10 mouse cellular contexts compared by ENCODE assay signal in the genomic region with DNA sequence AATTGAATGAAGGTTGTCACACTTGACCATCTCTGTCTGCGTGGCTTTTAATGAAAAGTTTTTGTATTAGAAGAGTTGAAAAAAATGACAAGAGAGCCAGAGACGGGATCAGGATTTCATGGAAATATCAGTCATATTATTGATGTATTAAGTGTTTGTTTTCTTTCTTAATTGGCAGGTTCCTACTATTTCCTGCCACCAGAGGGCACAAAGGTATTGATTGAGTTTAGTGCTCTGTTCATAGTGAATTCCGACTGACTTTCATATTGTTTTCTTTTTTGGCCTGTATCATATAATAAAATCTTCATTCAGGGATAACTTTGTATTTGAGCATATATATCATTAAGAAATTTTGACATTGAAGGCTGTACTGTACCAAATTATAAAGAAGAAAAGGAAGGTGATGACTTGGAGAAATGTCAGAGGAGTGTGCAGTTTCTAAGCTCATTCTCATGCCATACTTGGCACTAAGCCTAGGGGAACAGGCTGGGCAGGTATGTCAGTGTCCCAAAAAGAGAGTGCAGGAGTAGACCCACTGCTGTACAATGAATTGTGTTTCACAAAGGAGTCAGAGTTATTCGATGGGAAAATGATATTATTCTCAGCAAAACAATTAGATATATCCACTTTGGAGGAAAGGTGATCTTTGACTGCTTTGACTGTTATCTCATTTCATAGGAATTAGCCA.
DNase-seq lines count a peak whose midpoint lies in the region; ATAC-seq and TF ChIP-seq lines count a peak whose summit lies in the region.
"Had no signal": no experiment of that assay in that cellular context is flagged by ENCODE, and none has a peak within 500 bp of the region (broad histone marks: within the 10 kb centered on the region; RNA-seq: fewer than 3 reads in every experiment).

No protein-coding gene starts in this region.

- no peaks in the 10 kb centered on the region for H3K36me3 ChIP-seq in limb, embryonic 14.5 days (ENCODE audit: control insufficient read depth, insufficient read depth, low read length)
- H3K36me3 ChIP-seq in limb, embryonic 10.5 days: no peaks in the 10 kb centered on the region
- H3K36me3 ChIP-seq in ES-E14 (ENCODE audit: control insufficient read depth, insufficient read depth, low read length, poor library complexity, severe bottlenecking): no peaks in the 10 kb centered on the region
- H3K36me3 ChIP-seq in midbrain, embryonic 10.5 days: no peaks in the 10 kb centered on the region
- H3K36me3 ChIP-seq: midbrain, embryonic 12.5 days had no signal

- H3K27me3 ChIP-seq in limb, embryonic 14.5 days (ENCODE audit: control insufficient read depth, insufficient read depth, low read length): no peaks in the 10 kb centered on the region
- H3K27me3 ChIP-seq in limb, embryonic 10.5 days (ENCODE audit: low read depth, poor library complexity, severe bottlenecking): no peaks in the 10 kb centered on the region
- H3K27me3 ChIP-seq in midbrain, embryonic 10.5 days (ENCODE audit: low read depth, poor library complexity, severe bottlenecking): no peaks in the 10 kb centered on the region
- H3K27me3 ChIP-seq: midbrain, embryonic 12.5 days had no signal

- H3K4me1 ChIP-seq in limb, embryonic 14.5 days (ENCODE audit: control insufficient read depth, insufficient read depth, low read length): no peaks in the 10 kb centered on the region
- no peaks in the 10 kb centered on the region for H3K4me1 ChIP-seq in limb, embryonic 10.5 days
- H3K4me1 ChIP-seq in ES-E14 (ENCODE audit: control insufficient read depth in 2 of 2, insufficient read depth in 2 of 2, low read length in 2 of 2, poor library complexity in 1 of 2): peaks cover 3 to 4% of the 10 kb centered on the region in 2 experiments; a peak in 2 of 4 replicates
- no peaks in the 10 kb centered on the region for H3K4me1 ChIP-seq in midbrain, embryonic 10.5 days
- H3K4me1 ChIP-seq: midbrain, embryonic 12.5 days had no signal

- no peak for ATAC-seq in limb, embryonic 14.5 days (ENCODE audit: low FRiP score, low read depth)

- H3K27ac ChIP-seq in limb, embryonic 14.5 days (replicated peaks; ENCODE audit: low read depth, low read length): no peak overlapping the region
- H3K27ac ChIP-seq in limb, embryonic 10.5 days: no peak overlapping the region
- H3K27ac ChIP-seq in ES-E14 (ENCODE audit: insufficient read depth, low read depth, low read length, poor library complexity, severe bottlenecking): no peak overlapping the region
- no peak overlapping the region for H3K27ac ChIP-seq in midbrain, embryonic 10.5 days (replicated peaks)
- H3K27ac ChIP-seq: midbrain, embryonic 12.5 days had no signal

- no peak overlapping the region for H3K4me3 ChIP-seq in limb, embryonic 14.5 days (replicated peaks; ENCODE audit: low read length)
- H3K4me3 ChIP-seq in limb, embryonic 10.5 days: no peak overlapping the region
- no peak overlapping the region for H3K4me3 ChIP-seq in ES-E14 (ENCODE audit: insufficient read depth in 1 of 2, low read depth in 1 of 2, low read length in 2 of 2, poor library complexity in 1 of 2, severe bottlenecking in 1 of 2)
- no peak overlapping the region for H3K4me3 ChIP-seq in midbrain, embryonic 10.5 days
- H3K4me3 ChIP-seq: midbrain, embryonic 12.5 days had no signal

- H3K9me3 ChIP-seq in limb, embryonic 14.5 days (ENCODE audit: control insufficient read depth, low read length): no peaks in the 10 kb centered on the region
- no peaks in the 10 kb centered on the region for H3K9me3 ChIP-seq in limb, embryonic 10.5 days (replicated peaks)
- H3K9me3 ChIP-seq in ES-E14 (ENCODE audit: control insufficient read depth, insufficient read depth, low read depth, low read length): no peaks in the 10 kb centered on the region
- no peaks in the 10 kb centered on the region for H3K9me3 ChIP-seq in midbrain, embryonic 10.5 days (replicated peaks)
- H3K9me3 ChIP-seq: midbrain, embryonic 12.5 days had no signal

- H3K9ac ChIP-seq in limb, embryonic 14.5 days (ENCODE audit: low read depth, low read length, severe bottlenecking): no peak overlapping the region
- H3K9ac ChIP-seq in ES-E14 (ENCODE audit: insufficient read depth, low read depth, low read length, poor library complexity, severe bottlenecking): no peak overlapping the region
- H3K9ac ChIP-seq: midbrain, embryonic 12.5 days had no signal

- peak; percentile 52 for DNase-seq in cerebellum, postnatal 14 days
- no peak for DNase-seq in cerebellum, adult 9-11 months
- DNase-seq in limb, embryonic 14.5 days (ENCODE audit: low spot score): peak; percentile 33
- DNase-seq in limb, embryonic 10.5 days (ENCODE audit: low spot score): no peak
- DNase-seq in ES-E14 (ENCODE audit: low read depth, low spot score): no peak
- peak; percentile 77 for DNase-seq in lung, postnatal 36 days
- DNase-seq in adrenal gland, adult 8-10 months: no peak
- DNase-seq in midbrain, embryonic 10.5 days (ENCODE audit: low spot score): no peak
- DNase-seq: gastrocnemius, postnatal 36 days had no signal

- no peak for TF ChIP-seq POLR2A in limb, embryonic 14.5 days (IDR thresholded peaks at IDR 0.05; ENCODE audit: borderline replicate concordance, extremely low read depth, insufficient read depth, insufficient read length)

- in situ Hi-C loops in ES-E14 (cut with MboI; ENCODE audit: low sequenced_read_pairs in 2 of 2, unreplicated experiment in 2 of 2): no loop called here

- WGBS in limb, embryonic 14.5 days: 67% methylated on average over 4 of the region's 4 CpGs
- 83% methylated on average over 4 of the region's 4 CpGs for WGBS in limb, embryonic 10.5 days
- WGBS in midbrain, embryonic 10.5 days: 83% methylated on average over 4 of the region's 4 CpGs

- no peak overlapping the region for H3K4me2 ChIP-seq in limb, embryonic 14.5 days (replicated peaks; ENCODE audit: low read depth, low read length, severe bottlenecking)
- H3K4me2 ChIP-seq: midbrain, embryonic 12.5 days had no signal

TF ChIP-seq in ES-E14, 5 proteins besides CTCF, POLR2A, EP300 and RAD21:
- no peak for TF ChIP-seq CHD2 (IDR thresholded peaks at IDR 0.05; ENCODE audit: low read depth, low read length)
- TF ChIP-seq ZC3H11A (IDR thresholded peaks at IDR 0.05; ENCODE audit: borderline replicate concordance, low read depth, low read length): 0 out of 2 replicates have a peak, but pooled peaks have one; percentile 3

Comparison
In these comparisons a context has a peak if more than half of its experiments do, and no peak if none do; other contexts are left out.
1. DNase-seq: peak in cerebellum, postnatal 14 days (2 of 2), limb, embryonic 14.5 days (single experiment) and lung, postnatal 36 days (single experiment); none in cerebellum, adult 9-11 months (single experiment), limb, embryonic 10.5 days (single experiment), ES-E14 (single experiment), adrenal gland, adult 8-10 months (single experiment) and midbrain, embryonic 10.5 days (single experiment).